Mouse (Mus musculus) myocyte (in vitro differentiated cells): ENCODE data around the gene Alkbh8.
"Not testable (repeated sequence)": the region's sequence is repeated elsewhere in the genome, so short reads cannot be mapped to it uniquely, and the experiment has no call there.

Source experiments
- E2F4 ChIP-seq: IDR thresholded peaks from one replicate; pipeline ENCODE4 v1.6.1; 2011; ENCODE audit warnings: mild to moderate bottlenecking, control low read depth, moderate library complexity; ENCODE audit not compliant: insufficient read depth
- MAX ChIP-seq: IDR thresholded peaks from one replicate; pipeline ENCODE4 v1.6.1; 2011; ENCODE audit warnings: low read depth, mild to moderate bottlenecking, control low read depth
- POLR2A ChIP-seq: IDR thresholded peaks from one replicate; pipeline ENCODE4 v1.6.1; 2011; ENCODE audit warnings: low read depth, mild to moderate bottlenecking, control low read depth, moderate library complexity; ENCODE audit not compliant: insufficient read length
- POLR2AphosphoS2 ChIP-seq: IDR thresholded peaks from one replicate; pipeline ENCODE4 v1.6.1; 2011; ENCODE audit warnings: low read depth, control low read depth; ENCODE audit not compliant: insufficient read length
- TCF12 ChIP-seq: IDR thresholded peaks from one replicate; pipeline ENCODE4 v1.6.1; 2011; ENCODE audit warnings: mild to moderate bottlenecking, control low read depth; ENCODE audit not compliant: poor library complexity, insufficient read depth, severe bottlenecking

DNA sequence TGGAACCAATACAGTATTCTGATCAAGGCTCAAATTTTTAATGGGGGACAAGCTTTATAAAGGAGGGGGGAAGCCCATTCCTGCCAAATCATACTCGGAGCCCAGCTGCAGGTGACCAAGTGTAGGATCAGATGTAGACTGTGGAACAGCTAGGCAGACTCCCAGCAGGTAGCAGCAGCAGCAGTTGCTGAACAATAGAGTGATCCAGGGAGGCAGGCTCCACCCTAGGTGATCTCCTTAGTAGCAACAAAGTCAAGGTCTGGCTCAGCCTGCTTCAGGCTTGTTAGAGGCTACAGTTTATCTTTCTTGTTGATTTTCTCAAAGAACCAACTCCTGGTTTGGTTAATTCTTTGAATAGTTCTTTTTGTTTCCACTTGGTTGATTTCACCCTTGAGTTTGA lies 41.4 kb downstream of the Alkbh8 start:
- TF ChIP-seq E2F4, POLR2A, TCF12, POLR2AphosphoS2, MAX: not testable (repeated sequence)
